Mouse (Mus musculus): ENCODE data around the gene Ces1a.

DNA sequence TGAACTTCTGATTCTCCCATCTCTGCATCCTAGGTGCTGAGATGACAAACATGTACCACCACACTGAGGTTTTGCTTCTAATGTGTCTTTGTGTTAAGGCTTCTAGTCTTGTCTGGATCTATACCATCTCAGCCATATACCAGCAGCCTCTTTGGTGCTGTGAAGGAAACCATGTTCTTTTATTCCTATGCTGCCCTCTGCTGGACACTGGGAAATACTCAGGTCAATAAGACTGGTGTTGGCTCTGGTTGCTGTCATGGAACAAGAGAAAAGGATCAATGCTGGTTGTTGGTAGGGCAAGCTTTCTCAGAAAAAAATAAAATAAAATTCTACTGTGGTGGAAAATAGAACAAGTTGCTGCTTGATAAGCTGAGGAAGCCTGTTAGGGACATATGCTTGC lies 47.4 kb upstream of the Ces1a start:
- TF ChIP-seq CTCF (IDR thresholded peaks at IDR 0.05; ENCODE audit: borderline replicate concordance, insufficient read depth, low read length) (no peak), POLR2A (IDR thresholded peaks at IDR 0.05; ENCODE audit: low read depth, low read length) (no peak)
